In genomic region chrX:13025286-13025685, GRCm38 (mm10) we compare ENCODE assay signal across 21 mouse cellular contexts.
"Had no signal": no experiment of that assay in that cellular context is flagged by ENCODE, and none has a peak within 500 bp of the region (broad histone marks: within the 10 kb centered on the region; RNA-seq: fewer than 3 reads in every experiment).

No protein-coding gene starts in this region.

- H3K4me1 ChIP-seq: limb, embryonic 10.5 days; limb, embryonic 13.5 days; liver, embryonic 13.5 days; megakaryocyte, embryonic 14.5 days; midbrain, embryonic 10.5 days; midbrain, embryonic 13.5 days; neural tube, embryonic 13.5 days had no signal

- H3K27me3 ChIP-seq: limb, embryonic 13.5 days; liver, embryonic 13.5 days; megakaryocyte, embryonic 14.5 days; midbrain, embryonic 13.5 days; neural tube, embryonic 13.5 days had no signal

- H3K36me3 ChIP-seq: limb, embryonic 10.5 days; limb, embryonic 13.5 days; liver, embryonic 13.5 days; midbrain, embryonic 10.5 days; midbrain, embryonic 13.5 days; neural tube, embryonic 13.5 days had no signal

- DNase-seq: kidney, adult 11 months; layer of hippocampus, adult 9-11 months; liver; liver, embryonic 13.5 days; lung, embryonic 14.5 days; retina, postnatal 1 day; right cerebral cortex, postnatal 25 days; thymus, adult 18-20 months; thymus, postnatal 36 days had no signal

- H3K4me3 ChIP-seq: layer of hippocampus, adult 2 months; limb, embryonic 10.5 days; limb, embryonic 13.5 days; liver, embryonic 13.5 days; megakaryocyte, embryonic 14.5 days; midbrain, embryonic 10.5 days; midbrain, embryonic 13.5 days; myocyte; neural tube, embryonic 13.5 days had no signal

- ATAC-seq: lung, postnatal 0 days; midbrain, embryonic 13.5 days; midbrain, embryonic 16.5 days had no signal

- H3K27ac ChIP-seq: kidney, postnatal 0 days; layer of hippocampus, adult 2 months; limb, embryonic 10.5 days; limb, embryonic 13.5 days; liver, embryonic 13.5 days; macrophage; midbrain, embryonic 10.5 days; midbrain, embryonic 13.5 days; neural tube, embryonic 13.5 days had no signal
